Mouse (Mus musculus): ENCODE data around the gene Gm826. TPM values are rescaled to one million over a fixed set of nuclear protein-coding genes. Genes with fewer than 3 reads are reported as not detected.

The Gm826 gene
- polyA plus RNA-seq, 1 experiment: not detected

GRCm38 (mm10) chr2:160305070-160305469, 28.9 kb downstream of the Gm826 start:
- TF ChIP-seq POLR2A (IDR thresholded peaks at IDR 0.05; ENCODE audit: low read depth, low read length) (no peak), CTCF (IDR thresholded peaks at IDR 0.05; ENCODE audit: borderline replicate concordance, insufficient read depth, low read length) (no peak)
- no peak overlapping the region for H3K27ac ChIP-seq (ENCODE audit: insufficient read depth, low read length)
- H3K4me1 ChIP-seq (ENCODE audit: control insufficient read depth, insufficient read depth, low read length): no peaks in the 10 kb centered on the region
- H3K4me3 ChIP-seq (ENCODE audit: insufficient read depth, low read length): no peak overlapping the region

DNA sequence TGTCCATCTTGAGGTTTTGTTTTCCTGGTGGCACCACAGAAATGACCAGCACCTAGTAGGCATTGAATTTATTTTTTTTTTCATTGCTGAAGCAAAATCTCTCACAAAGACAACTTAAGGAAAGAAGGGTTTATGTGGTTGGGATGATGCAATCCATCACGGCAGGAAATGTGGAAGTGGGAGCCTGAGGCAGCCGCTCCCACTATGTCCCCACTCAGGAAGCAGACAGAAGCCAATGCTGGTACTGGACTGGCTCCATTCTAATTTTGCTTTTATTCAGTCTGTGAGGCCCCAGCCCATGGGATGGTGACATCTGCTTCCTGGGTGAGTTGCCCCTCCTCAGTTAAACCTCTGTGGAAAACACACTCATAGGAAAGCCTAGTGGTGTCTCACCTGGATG, 30.0 kb downstream of the Gm826 start:
- Histone ChIP-seq H3K4me1 (ENCODE audit: control insufficient read depth, insufficient read depth, low read length) (no peaks in the 10 kb centered on the region), H3K4me3 (ENCODE audit: insufficient read depth, low read length) (no peak overlapping the region), H3K27ac (ENCODE audit: insufficient read depth, low read length) (no peak overlapping the region)
- TF ChIP-seq CTCF (IDR thresholded peaks at IDR 0.05; ENCODE audit: borderline replicate concordance, insufficient read depth, low read length) (no peak), POLR2A (IDR thresholded peaks at IDR 0.05; ENCODE audit: low read depth, low read length) (no peak)

DNA sequence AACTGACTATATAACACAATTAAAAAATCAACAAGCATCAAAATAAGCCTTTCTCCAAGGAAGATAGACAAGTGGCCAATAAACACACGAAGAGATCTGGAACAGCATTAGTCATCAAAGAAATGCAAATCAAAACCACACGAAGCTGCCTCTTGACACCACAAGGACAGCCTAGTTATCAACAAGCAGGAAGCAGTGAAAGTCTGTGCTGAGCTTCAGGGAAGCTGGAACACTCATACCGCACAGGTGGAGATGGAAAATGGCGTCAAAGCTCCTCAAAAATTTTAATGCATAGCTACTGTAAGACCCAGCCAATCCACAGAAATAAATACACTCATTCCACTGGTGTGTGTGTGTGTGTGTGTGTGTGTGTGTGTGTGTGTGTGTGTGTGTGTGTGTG, 31.9 kb downstream of the Gm826 start:
- Histone ChIP-seq H3K4me3 (ENCODE audit: insufficient read depth, low read length) (no peak overlapping the region), H3K4me1 (ENCODE audit: control insufficient read depth, insufficient read depth, low read length) (no peaks in the 10 kb centered on the region), H3K27ac (ENCODE audit: insufficient read depth, low read length) (no peak overlapping the region)
- no peak for TF ChIP-seq POLR2A (IDR thresholded peaks at IDR 0.05; ENCODE audit: low read depth, low read length)

- TF ChIP-seq POLR2A (IDR thresholded peaks at IDR 0.05; ENCODE audit: low read depth, low read length): no peak
- no peak for TF ChIP-seq CTCF (IDR thresholded peaks at IDR 0.05; ENCODE audit: borderline replicate concordance, insufficient read depth, low read length)
- H3K27ac ChIP-seq (ENCODE audit: insufficient read depth, low read length): no peak overlapping the region
- no peak overlapping the region for H3K4me3 ChIP-seq (ENCODE audit: insufficient read depth, low read length)
- H3K4me1 ChIP-seq (ENCODE audit: control insufficient read depth, insufficient read depth, low read length): no peaks in the 10 kb centered on the region
These were observed 35.4 kb downstream of the Gm826 start for GRCm38 (mm10) chr2:160298586-160298985.

- Histone ChIP-seq H3K4me1 (ENCODE audit: control insufficient read depth, insufficient read depth, low read length) (no peaks in the 10 kb centered on the region), H3K27ac (ENCODE audit: insufficient read depth, low read length) (no peak overlapping the region), H3K4me3 (ENCODE audit: insufficient read depth, low read length) (no peak overlapping the region)
- no peak for TF ChIP-seq CTCF (IDR thresholded peaks at IDR 0.05; ENCODE audit: borderline replicate concordance, insufficient read depth, low read length)
- TF ChIP-seq POLR2A (IDR thresholded peaks at IDR 0.05; ENCODE audit: low read depth, low read length): no peak
These were observed 45.3 kb downstream of the Gm826 start for GRCm38 (mm10) chr2:160288538-160289151.

DNA sequence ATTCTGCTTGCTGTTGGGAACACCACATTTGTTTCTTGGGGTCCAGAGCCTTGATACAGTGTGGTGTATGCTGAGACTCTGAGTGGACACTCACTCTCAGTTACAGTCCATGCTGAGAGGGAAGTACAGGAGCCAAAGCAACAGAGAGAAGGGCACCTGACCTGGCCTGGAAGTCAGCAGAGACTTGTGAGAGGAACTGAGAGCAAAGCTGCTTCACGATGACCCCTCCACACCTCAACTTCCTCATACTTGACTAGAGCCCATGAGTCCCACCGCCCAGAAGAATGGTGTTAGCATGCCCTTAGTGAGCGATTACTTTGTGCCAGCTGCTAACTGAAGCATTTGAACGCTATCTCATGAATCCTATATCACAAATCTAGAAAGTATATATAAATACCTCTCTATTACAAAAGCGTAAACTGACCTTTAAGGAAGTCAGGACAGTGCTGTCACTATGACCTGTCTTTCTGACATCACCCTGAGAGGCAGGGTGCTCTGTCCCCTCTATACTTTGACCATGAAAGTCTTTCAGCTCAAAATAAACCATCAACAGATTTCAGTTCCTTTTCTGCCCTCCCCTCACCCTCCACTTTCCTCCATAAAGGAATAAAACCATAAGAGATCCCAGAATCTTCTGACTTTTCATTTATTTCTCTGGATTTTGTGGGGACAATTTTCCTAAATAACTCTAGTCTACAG, 57.9 kb downstream of the Gm826 start:
- Histone ChIP-seq H3K4me3 (ENCODE audit: insufficient read depth, low read length) (no peak overlapping the region), H3K27ac (ENCODE audit: insufficient read depth, low read length) (no peak overlapping the region), H3K4me1 (ENCODE audit: control insufficient read depth, insufficient read depth, low read length) (no peaks in the 10 kb centered on the region)
- no peak for TF ChIP-seq POLR2A (IDR thresholded peaks at IDR 0.05; ENCODE audit: low read depth, low read length)
- no peak for TF ChIP-seq CTCF (IDR thresholded peaks at IDR 0.05; ENCODE audit: borderline replicate concordance, insufficient read depth, low read length)

DNA sequence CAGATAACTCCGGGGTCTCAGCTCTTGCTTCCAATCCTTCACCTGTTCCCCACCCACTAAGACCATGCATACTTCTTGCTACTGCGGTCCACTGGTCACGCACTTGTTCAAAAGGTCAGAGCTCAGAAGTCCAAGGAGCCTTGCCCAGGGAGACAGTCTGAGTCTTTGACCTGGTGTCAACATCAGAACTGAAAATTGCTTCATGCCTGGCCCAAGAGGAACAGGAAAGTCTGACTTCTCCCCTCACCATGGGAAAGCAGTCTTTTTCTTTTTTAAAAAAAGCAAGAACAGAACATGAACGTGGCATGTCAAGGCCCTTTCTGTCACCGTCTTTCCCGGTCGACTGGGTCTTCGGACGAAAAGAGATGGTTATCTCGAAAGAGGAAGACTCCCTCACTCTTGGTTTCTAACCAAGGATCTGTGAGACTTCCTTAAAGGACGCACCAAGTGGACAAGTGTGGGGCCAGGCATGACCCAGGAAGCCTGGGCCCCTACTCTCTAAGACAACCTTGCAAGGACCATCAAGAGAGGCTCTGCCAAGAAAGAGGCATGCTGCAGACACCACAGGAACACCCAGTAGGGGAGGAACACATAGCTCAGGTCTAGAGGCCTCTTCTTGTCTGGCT, 66.0 kb downstream of the Gm826 start:
- no peak for TF ChIP-seq POLR2A (IDR thresholded peaks at IDR 0.05; ENCODE audit: low read depth, low read length)
- no peak for TF ChIP-seq CTCF (IDR thresholded peaks at IDR 0.05; ENCODE audit: borderline replicate concordance, insufficient read depth, low read length)
- Histone ChIP-seq H3K4me3 (ENCODE audit: insufficient read depth, low read length) (no peak overlapping the region), H3K4me1 (ENCODE audit: control insufficient read depth, insufficient read depth, low read length) (no peaks in the 10 kb centered on the region), H3K27ac (ENCODE audit: insufficient read depth, low read length) (no peak overlapping the region)

GRCm38 (mm10) chr2:160263861-160264260, 70.1 kb downstream of the Gm826 start:
- no peak overlapping the region for H3K4me3 ChIP-seq (ENCODE audit: insufficient read depth, low read length)
- no peak overlapping the region for H3K27ac ChIP-seq (ENCODE audit: insufficient read depth, low read length)
- TF ChIP-seq CTCF (IDR thresholded peaks at IDR 0.05; ENCODE audit: borderline replicate concordance, insufficient read depth, low read length) (no peak), POLR2A (IDR thresholded peaks at IDR 0.05; ENCODE audit: low read depth, low read length) (no peak)
- H3K4me1 ChIP-seq (ENCODE audit: control insufficient read depth, insufficient read depth, low read length): no peaks in the 10 kb centered on the region

- no peak overlapping the region for H3K4me3 ChIP-seq (ENCODE audit: insufficient read depth, low read length)
- no peak overlapping the region for H3K27ac ChIP-seq (ENCODE audit: insufficient read depth, low read length)
- TF ChIP-seq CTCF (IDR thresholded peaks at IDR 0.05; ENCODE audit: borderline replicate concordance, insufficient read depth, low read length) (no peak), POLR2A (IDR thresholded peaks at IDR 0.05; ENCODE audit: low read depth, low read length) (no peak)
- H3K4me1 ChIP-seq (ENCODE audit: control insufficient read depth, insufficient read depth, low read length): no peaks in the 10 kb centered on the region
These were observed 72.4 kb downstream of the Gm826 start for GRCm38 (mm10) chr2:160261538-160261937.

Other genes starting within 250 kb of the Gm826 start
- 2.9 and 12.5 TPM in 2 replicates for gene Mafb, start 32.9 kb upstream of the Gm826 start, polyA plus RNA-seq (2011; ENCODE audit: insufficient read length, low read depth, missing spikeins)

Data from embryonic fibroblast, embryonic 13.5 days (primary cell).